Mouse (Mus musculus) heart, embryonic 16.5 days (tissue): ENCODE results near the gene Acpp. TPM values are rescaled to one million over a fixed set of nuclear protein-coding genes. Genes with fewer than 3 reads are reported as not detected.

ENCODE experiments used
- ATAC-seq: fragments of 200-750 bp; cut with Nextera tagmentation; replicated peaks from 2 replicates; pipeline ENCODE4 v1.8.0; 2017; ENCODE audit warnings: moderate number of reproducible peaks; ENCODE audit not compliant: insufficient read depth, low FRiP score; ENCODE audit errors: extremely low read depth
- H3K27ac ChIP-seq: fragments of 300-500 bp; sonication (generic); 2 replicates; pipeline ENCODE4 v1.5.1; 2014; ENCODE audit warnings: mild to moderate bottlenecking, low read length, control low read depth, moderate library complexity
- H3K27me3 ChIP-seq: fragments of 300-500 bp; sonication (generic); 2 replicates; pipeline ENCODE4 v1.6.1; 2014; ENCODE audit warnings: low read length, mixed read lengths; ENCODE audit not compliant: control insufficient read depth, insufficient read depth
- H3K36me3 ChIP-seq: fragments of 300-500 bp; sonication (generic); 2 replicates; pipeline ENCODE4 v1.6.1; 2014; ENCODE audit not compliant: control insufficient read depth, insufficient read depth
- H3K4me1 ChIP-seq: fragments of 300-500 bp; sonication (generic); 2 replicates; pipeline ENCODE4 v1.6.1; 2014; ENCODE audit warnings: low read length, mixed read lengths; ENCODE audit not compliant: control insufficient read depth, insufficient read depth
- H3K4me2 ChIP-seq: fragments of 300-500 bp; sonication (generic); 2 replicates; pipeline ENCODE4 v1.6.1; 2014; ENCODE audit warnings: low read depth, mild to moderate bottlenecking, control low read depth, low read length
- H3K4me3 ChIP-seq: fragments of 300-500 bp; sonication (generic); 2 replicates; pipeline ENCODE4 v1.5.1; 2014; ENCODE audit warnings: mild to moderate bottlenecking, control low read depth, low read length
- H3K9ac ChIP-seq: fragments of 300-500 bp; sonication (generic); 2 replicates; pipeline ENCODE4 v1.6.1; 2014; ENCODE audit warnings: low read length, control low read depth
- H3K9me3 ChIP-seq: fragments of 300-500 bp; sonication (generic); replicated peaks from 2 replicates; pipeline ENCODE4 v1.6.1; 2016; ENCODE audit warnings: low read length; ENCODE audit not compliant: control insufficient read depth
- WGBS: fragments of 180-500 bp; shearing (Covaris S2); extraction: QIAGEN DNeasy Blood & Tissue Kit; methylation state at CpG from one replicate; pipeline ENCODE4 v1.1.7; 2014; 5-methylcytosine and 5-hydroxymethylcytosine counted together
- polyA plus RNA-seq: library from polyadenylated mRNA; unstranded; fragments of >200 nt; fragmentation: Nextera tagmentation; extraction: Ambion mirVana; gene quantifications from 2 replicates; pipeline ENCODE4 v1.2.1, GENCODE M21; 2015

The Acpp gene
- polyA plus RNA-seq, 1 experiment from 2014 or later, result 0.85 TPM

GRCm38 (mm10) chr9:104247307-104247987 is 90.1 kb downstream of the Acpp start:
- 76% methylated on average over 6 of the region's 6 CpGs for WGBS
- no peak for ATAC-seq
- Histone ChIP-seq H3K4me3 (no peak overlapping the region), H3K9ac (no peak overlapping the region), H3K9me3 (no peaks in the 10 kb centered on the region), H3K4me2 (no peak overlapping the region), H3K27ac (no peak overlapping the region), H3K4me1 (peaks cover 6% of the 10 kb centered on the region), H3K27me3 (no peaks in the 10 kb centered on the region), H3K36me3 (0 out of 2 replicates have a peak, but pooled peaks cover 4% of the 10 kb centered on the region)

- Histone ChIP-seq H3K27ac (no peak overlapping the region; the same call in 1 of the 2 replicates), H3K9ac (no peak overlapping the region), H3K36me3 (0 out of 2 replicates have a peak, but pooled peaks cover 4% of the 10 kb centered on the region), H3K9me3 (no peaks in the 10 kb centered on the region), H3K4me3 (no peak overlapping the region), H3K4me1 (no peaks in the 10 kb centered on the region), H3K4me2 (no peak overlapping the region), H3K27me3 (no peaks in the 10 kb centered on the region)
- 0 out of 2 replicates have a peak, but pooled peaks have one; percentile 28 for ATAC-seq
- WGBS, result 66% methylated on average over 9 of the region's 9 CpGs
Observed at GRCm38 (mm10) chr9:104243799-104244466, 93.6 kb downstream of the Acpp start.

GRCm38 (mm10) chr9:104240146-104240545 is 97.4 kb downstream of the Acpp start:
- ATAC-seq, result 0 out of 2 replicates have a peak, but pooled peaks have one; percentile 26

GRCm38 (mm10) chr9:104239076-104239475 is 98.5 kb downstream of the Acpp start:
- peaks cover 16% of the 10 kb centered on the region for H3K4me1 ChIP-seq
- H3K27me3 ChIP-seq, result no peaks in the 10 kb centered on the region
- WGBS, result 85% methylated on average over 8 of the region's 8 CpGs
- H3K4me2 ChIP-seq, result no peak overlapping the region
- no peak overlapping the region for H3K4me3 ChIP-seq
- no peak overlapping the region for H3K27ac ChIP-seq
- peaks cover 15% of the 10 kb centered on the region for H3K36me3 ChIP-seq
- no peaks in the 10 kb centered on the region for H3K9me3 ChIP-seq
- H3K9ac ChIP-seq, result no peak overlapping the region
- ATAC-seq, result no peak

More at GRCm38 (mm10) chr9:104240146-104240545, 97.4 kb downstream of the Acpp start:
- no peak overlapping the region for H3K4me3 ChIP-seq
- H3K9me3 ChIP-seq, result no peaks in the 10 kb centered on the region
- H3K9ac ChIP-seq, result no peak overlapping the region
- H3K27me3 ChIP-seq, result no peaks in the 10 kb centered on the region
- peaks cover 11% of the 10 kb centered on the region for H3K4me1 ChIP-seq
- H3K36me3 ChIP-seq, result peaks cover 15% of the 10 kb centered on the region
- H3K4me2 ChIP-seq, result no peak overlapping the region
- H3K27ac ChIP-seq, result no peak overlapping the region
- 73% methylated on average over 7 of the region's 7 CpGs for WGBS

Other genes starting within 250 kb of the Acpp start
- 8.0 and 10.3 TPM in 2 replicates for gene Ackr4, start 210.8 kb downstream of the Acpp start, polyA plus RNA-seq
- 17.0 and 21.6 TPM in 2 replicates for gene Dnajc13, start 74.8 kb downstream of the Acpp start, polyA plus RNA-seq
- 0.14 and 0.26 TPM in 2 replicates for gene Cpne4, start 209.5 kb upstream of the Acpp start, polyA plus RNA-seq